Mouse (Mus musculus): ENCODE measurements around the gene Gm5169. TPM values are rescaled to one million over a fixed set of nuclear protein-coding genes. Genes with fewer than 3 reads are reported as not detected.
"Not testable (repeated sequence)": the region's sequence is repeated elsewhere in the genome, so short reads cannot be mapped to it uniquely, and the experiment has no call there.

Gene Gm5169
- total RNA-seq (2017) = not detected in 2 replicates

DNA sequence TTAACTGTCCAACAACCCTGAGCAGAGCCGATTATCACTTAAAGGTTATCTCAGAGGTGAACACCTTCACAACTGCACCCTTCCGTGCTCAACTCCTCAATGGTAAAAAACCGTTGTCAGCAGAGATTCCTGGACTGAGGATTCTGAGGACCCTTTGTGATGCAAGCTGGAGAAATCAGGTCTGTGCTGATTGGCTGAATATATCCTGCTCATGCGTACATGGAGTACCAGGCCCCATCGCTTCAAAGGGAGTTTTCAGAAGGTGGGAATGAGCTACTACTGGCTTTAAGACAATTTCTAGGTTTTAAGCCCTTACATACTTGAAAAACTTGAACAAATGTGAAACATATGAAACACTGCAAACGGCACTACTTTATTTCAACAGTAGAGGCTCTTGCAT is at the start of gene Gm5169:
Gene Gm5169, minus strand, starts transcription at position 101 of the 400 bp plus-strand sequence.
- ATAC-seq (replicated peaks; ENCODE audit: low read depth, poor library complexity, severe bottlenecking) = not testable (repeated sequence)

DNA sequence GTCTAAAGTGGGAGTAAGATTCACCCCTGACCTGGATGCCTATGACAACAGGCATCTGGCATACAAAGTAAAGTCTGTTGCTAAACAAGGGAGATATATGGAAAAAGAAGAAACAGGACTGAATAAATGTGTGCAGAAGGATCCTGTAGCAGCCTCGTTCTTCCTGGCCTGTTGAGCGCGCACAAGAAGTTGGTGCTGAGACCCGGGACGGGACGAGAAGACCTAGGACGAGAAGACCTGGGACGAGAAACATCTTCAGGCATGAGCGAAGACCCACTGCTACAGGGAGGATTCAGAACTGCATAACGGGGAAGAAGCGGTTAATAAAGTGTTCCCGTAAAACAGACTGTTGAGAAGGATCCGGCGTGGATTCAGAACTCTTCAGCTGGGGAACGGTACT is 46.2 kb upstream of the Gm5169 start:
- not testable (repeated sequence) for ATAC-seq (replicated peaks; ENCODE audit: low read depth, poor library complexity, severe bottlenecking)
